Mouse (Mus musculus): ENCODE data around the gene Vopp1.

The Vopp1 gene

DNA sequence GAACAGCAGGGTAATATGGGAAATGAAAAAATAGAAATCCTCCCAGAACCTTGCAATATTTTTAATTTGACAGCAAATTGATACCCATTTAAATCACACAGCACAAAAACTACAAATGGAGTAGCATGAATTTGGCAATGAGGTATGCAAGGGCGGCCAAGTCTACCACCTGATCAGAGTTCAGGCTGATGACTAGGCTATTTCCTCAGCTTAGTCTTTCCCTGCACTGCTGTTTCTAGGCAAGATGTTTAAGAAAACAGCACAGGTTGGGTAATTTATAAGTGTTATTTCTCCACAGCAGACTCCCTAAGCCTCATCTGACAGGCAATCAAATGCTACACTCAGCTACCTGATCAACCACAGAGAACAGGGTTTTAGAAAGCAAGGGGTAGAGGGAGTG lies 40.7 kb downstream of the Vopp1 start:
- no peak for DNase-seq (ENCODE audit: low spot score in 2 of 2)

- DNase-seq (ENCODE audit: low spot score in 2 of 2) = no peak
These were observed 42.3 kb downstream of the Vopp1 start for GRCm38 (mm10) chr6:57782658-57783057.

GRCm38 (mm10) chr6:57780359-57780758 lies 44.6 kb downstream of the Vopp1 start:
- no peak for DNase-seq (ENCODE audit: low spot score in 2 of 2)

DNA sequence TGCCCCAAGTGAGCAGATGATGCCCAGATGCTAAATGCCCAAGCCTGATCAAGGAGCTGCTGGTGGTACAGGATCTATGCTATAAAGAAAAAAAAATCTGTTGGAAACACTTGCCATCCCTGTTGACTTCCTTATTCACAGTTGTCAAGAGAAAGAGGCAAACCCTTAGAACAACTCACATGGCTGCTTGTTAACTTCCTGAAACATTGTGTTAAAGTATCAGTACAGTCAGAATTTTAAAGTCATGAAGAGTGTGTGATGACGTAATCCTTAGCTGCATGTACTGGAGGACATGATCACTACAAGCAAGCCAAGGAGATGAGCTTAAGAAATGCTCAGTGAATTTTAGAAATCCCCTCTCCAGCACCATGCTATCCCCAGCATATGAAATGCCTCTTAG lies 51.2 kb downstream of the Vopp1 start:
- no peak for DNase-seq (ENCODE audit: low spot score in 2 of 2)

- no peak for DNase-seq (ENCODE audit: low spot score in 2 of 2)
These were observed 54.3 kb downstream of the Vopp1 start for GRCm38 (mm10) chr6:57770467-57771190.

DNA sequence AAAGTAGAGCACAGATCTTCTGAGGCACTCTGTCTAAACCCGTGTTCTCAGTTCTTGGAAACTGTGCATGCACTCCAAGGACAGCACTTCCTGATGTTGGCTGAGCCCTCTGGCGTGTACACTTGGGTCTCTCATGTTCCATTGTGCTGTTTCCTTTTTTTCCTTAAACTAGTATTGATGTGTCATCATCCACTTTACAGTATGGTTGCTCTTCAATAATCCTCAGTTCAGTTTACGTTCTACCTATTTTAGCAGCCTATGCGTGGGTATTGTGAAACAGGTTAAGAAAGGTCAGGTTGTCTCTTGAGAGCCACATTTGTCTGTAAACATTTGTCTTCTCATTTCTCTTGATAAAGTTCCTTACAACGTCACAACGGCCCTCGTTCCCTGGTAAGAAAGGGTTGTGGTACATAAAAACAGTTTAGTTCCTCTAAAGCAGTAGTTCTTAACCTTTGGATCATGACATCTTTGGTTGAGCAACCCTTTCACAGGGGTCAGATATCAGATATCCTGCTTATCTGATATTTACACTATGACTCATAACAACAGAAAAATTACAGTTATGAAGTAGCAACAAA lies 55.9 kb downstream of the Vopp1 start:
- DNase-seq (ENCODE audit: low spot score in 2 of 2) = no peak

DNA sequence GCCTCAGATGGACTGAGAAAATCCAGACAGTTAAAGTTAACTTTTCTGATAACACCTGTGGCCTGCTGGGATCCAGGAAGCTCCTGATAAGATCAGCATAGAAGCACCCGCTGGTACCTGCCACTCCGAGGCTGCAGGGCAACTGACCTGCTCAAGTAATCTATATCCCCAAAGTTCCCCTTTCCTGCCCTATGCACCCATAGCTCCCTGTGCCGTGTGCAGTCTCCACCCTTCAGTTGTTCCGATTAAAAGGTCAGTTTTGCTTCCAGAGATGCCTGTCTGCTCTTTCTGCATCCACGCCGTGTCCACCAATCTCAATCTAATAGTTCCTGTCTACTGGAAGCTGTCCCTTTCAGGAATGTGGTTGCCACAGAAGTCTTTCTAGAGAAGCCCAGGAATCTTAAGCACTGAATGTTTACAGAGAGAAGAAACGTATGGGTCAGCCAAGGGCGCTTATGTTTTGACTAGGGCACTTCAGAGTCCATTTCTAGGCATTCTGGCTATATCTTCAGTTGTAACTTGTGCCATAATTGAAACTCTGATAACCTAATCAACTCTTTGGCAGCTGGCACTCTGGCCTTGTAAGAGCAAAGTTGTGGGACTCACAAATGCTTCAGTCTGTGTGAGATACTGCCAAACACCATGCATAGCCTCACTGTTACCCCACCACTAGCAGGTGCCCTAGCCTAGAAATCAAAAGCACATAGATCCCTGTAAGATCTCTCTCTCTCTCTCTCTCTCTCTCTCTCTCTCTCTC lies 57.7 kb downstream of the Vopp1 start:
- no peak for DNase-seq (ENCODE audit: low spot score in 2 of 2)

DNA sequence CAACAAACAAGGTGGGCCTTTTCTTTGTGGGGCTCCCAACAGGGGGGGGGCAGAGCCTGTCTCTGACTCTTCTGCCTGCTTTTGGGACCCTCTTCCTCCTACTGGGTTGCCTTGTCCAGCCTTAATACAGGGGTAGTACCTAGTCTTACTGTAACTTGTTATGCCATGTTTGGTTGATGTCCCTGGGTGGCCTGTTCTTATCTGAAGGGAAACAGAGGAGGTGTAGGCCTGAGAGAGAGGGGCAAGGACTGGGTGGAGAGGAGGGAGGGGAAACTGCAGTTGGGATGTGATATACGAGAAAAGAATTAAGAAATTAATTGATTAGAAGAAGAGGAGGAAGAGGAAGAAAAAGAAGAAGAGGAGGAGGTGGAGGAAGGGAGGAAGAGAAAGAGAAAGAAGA lies 58.7 kb downstream of the Vopp1 start:
- DNase-seq (ENCODE audit: low spot score in 2 of 2) = no peak

DNA sequence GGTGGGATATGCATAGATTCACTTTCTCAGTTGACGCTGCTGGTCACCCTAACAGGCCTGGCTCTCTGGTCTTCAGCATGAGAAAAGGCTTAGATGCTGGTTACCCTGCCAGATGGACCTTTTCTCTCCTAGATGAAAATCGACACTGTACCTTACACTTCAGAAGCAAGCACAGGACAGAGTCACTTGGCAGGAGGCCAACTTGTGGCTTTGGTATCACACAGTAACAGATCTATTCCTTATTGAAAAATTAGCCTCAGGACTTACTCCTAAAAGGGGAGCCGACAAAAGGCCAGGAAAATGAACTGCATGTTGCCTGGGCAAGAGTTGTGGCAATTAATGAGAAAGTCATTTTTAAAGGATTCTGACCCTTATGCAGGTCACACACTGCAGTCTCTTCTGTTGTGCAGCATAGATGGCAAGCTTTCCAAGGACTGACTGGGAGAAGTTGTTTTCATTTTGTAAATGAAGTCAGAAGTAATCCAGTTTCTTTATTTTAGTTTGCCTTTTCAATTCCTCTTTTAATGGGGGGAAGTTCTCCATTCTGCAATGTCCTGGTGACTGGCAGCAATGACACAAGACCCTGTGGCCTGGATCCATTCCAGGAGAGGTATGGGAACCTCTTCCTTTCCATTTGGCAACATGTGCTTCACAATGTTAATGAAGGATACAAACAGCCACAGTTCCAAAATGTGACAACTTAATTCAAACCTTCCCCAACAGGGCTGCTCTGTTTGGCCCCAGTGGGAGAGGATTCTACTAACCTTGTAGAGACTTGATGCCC lies 59.7 kb downstream of the Vopp1 start:
- no peak for DNase-seq (ENCODE audit: low spot score in 2 of 2)

- DNase-seq (ENCODE audit: low spot score in 2 of 2) = no peak
These were observed 61.9 kb downstream of the Vopp1 start for GRCm38 (mm10) chr6:57763054-57763453.

- no peak for DNase-seq (ENCODE audit: low spot score in 2 of 2)
These were observed 70.8 kb downstream of the Vopp1 start for GRCm38 (mm10) chr6:57753962-57754759.

DNA sequence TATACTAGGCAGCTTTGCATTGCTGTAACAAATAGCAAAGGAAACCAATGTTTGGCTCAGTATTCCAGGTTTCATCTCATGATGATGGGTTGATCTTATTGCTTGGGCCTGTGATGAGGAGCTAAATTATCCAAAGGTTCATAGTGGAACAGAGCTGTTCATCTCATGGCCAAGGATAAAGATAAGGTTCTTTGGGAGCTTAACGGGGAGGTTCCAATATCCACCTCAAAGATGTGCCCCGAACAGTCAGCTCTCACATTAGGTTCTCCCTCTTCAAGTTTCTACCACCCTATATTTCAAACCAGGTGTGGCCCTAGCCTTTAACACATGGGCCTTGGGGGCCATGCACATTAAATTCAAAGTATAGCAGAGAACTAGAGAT lies 79.2 kb downstream of the Vopp1 start:
- DNase-seq (ENCODE audit: low spot score in 2 of 2) = no peak

DNA sequence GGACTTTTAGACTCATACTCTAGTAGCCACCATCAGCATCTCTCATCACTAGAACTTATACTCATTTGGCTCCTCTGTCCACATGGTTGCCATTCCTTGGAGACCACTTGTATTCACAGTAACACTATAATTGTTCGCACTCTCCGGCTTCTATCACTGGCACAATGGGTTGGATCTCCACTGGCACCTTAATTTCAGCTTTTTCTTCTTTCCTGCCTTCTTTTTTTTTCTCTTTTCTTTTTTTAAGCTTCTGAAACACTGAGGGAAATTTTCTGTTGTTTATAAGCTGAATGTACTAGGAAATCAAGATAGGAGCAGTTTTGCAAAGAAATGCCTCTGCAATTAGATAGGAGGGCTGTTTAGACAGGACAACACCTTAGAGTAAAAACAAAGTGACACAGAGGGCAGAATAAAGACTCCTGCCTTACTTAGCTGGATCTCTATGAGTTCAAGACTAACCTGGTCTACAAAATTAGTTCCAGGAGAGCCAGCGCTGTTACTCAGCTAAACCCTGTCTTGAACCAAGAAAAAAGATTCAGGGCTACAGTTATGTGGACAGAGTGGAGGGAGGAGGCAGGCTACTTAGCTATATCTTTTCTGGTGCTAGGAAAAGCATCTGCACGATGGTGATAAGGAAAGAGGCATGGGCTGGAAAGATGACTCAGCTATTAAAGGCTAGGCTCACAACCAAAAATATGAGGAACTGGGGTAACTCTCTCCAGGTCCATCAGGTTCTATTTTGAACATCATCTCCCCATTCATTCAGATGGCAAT lies 79.8 kb downstream of the Vopp1 start:
- no peak for DNase-seq (ENCODE audit: low spot score in 2 of 2)

DNA sequence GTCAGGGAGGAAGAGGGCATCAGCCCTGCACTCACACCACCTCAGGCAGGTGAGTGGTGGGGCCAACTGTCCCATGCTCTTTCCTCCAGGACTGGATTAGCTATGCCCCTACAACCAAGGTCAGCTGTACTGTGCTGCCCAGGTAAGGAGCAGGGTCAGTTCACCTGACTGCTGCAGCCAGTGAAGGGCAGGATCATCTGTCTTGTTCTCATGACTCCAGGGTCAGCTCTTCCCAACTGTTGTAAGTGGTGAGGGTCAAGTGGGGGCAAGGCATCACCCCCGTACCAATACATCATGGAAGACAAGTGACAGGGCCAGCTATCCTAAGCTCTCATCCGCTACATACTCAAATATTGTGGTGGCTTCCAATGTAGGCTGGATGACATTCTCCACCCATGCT lies 80.8 kb downstream of the Vopp1 start:
- no peak for DNase-seq (ENCODE audit: low spot score in 2 of 2)

DNA sequence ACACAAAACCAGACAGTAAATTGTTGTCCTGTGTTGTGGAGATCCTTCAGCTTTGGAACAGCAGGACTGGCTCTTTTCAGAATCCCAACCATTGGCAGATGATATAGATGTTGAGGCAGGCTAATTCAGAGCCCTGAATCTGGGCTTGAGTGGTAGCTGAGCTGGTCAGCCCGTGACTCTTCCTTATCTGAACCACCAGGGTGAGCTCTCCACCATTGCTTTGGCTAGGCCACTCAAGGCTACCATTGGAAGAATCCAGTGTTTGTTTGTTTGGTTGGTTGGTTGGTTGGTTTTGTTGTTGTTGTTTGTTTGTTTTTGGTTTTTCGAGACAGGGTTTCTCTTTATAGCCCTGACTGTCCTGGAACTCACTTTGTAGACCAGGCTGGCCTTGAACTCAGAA lies 81.6 kb downstream of the Vopp1 start:
- no peak for DNase-seq (ENCODE audit: low spot score in 2 of 2)

GRCm38 (mm10) chr6:57742749-57743148 lies 82.2 kb downstream of the Vopp1 start:
- no peak for DNase-seq (ENCODE audit: low spot score in 2 of 2)

- DNase-seq (ENCODE audit: low spot score in 2 of 2) = no peak
These were observed 103.6 kb downstream of the Vopp1 start for GRCm38 (mm10) chr6:57721347-57721746.

DNA sequence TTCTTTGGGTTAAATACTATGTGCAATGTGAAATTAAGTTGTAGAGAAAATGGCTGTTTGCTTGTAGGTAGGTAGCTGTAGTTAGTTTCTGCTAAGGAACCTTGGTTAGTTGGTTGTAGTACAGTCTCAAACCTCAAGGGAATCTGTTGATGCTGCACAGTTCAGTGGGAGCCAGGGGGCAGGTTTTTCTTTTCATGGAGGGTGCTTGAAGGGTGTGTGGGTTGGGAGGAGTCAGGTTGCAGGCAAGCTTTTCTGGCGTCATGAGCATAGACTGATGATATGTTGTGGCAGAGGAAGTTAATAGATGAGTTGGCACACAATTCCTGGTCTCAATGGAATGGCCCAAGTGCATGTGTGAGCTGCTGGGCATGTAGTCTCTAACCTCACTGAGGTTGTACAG lies 113.2 kb downstream of the Vopp1 start:
- DNase-seq (ENCODE audit: low spot score in 2 of 2) = no peak

DNA sequence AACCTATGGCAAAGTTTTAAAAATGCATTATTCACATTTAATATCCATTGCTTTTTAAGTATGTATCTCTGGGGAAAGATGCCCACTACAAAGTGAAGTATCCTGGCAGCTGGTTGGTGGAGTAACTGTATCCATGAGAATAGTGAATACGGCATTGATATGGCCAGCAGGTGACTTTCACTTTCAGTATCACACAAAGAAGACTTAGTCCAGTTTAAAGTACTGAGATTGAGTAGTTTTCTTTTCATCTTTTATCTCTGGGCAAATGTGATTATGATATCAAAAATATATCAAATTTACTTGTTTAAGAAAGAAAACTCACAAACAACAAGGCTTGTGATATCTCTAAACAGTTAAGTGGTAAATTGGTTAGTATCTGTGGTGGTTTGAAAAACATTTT lies 118.2 kb downstream of the Vopp1 start:
- no peak for DNase-seq (ENCODE audit: low spot score in 2 of 2)

GRCm38 (mm10) chr6:57703703-57704102 lies 121.3 kb downstream of the Vopp1 start:
- DNase-seq (ENCODE audit: low spot score in 2 of 2) = no peak

Measured in urinary bladder, postnatal 4 days (tissue).